Mouse (Mus musculus) embryo, embryonic 11.5 days (tissue): ENCODE data around the gene Gpr68.

Experiments used
- DNase-seq: peaks from one replicate; pipeline ENCODE4 v3.0.0-alpha.2; 2012; ENCODE audit warnings: low read depth, low spot score

The Gpr68 gene

DNA sequence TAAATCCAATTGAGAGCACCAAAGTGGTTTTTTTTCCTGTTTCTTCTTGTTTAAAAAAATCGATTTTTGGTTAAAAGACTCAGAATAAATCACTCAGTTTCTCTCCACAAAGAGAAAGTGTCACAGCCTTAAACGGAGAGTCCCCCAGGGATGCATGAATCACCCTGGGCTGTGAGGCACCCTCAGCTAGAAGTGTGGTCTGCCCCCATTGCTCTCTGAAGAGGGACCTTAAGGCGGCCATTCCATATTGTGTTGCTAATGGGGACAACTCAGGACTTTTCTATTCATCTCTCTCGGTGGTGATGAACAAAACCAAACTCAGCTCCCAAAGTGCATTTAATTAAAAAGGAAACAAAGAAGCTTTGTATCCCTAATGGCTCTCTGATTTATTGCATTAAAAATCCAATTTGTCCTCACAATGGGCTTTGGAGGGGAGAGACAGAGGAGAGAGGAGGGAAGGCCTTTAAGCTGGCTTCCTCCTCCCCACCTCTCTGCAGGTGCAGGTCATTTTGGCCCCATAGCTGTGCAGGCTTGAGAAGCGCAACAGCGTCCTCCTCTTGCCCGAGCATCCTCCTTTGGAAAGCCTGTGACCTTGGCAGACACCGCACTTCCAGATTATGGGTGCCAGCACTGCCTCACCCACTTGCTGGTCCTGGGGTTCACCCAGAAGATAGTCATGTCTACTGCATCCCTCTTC, 76.2 kb downstream of the Gpr68 start:
- no peak for DNase-seq

DNA sequence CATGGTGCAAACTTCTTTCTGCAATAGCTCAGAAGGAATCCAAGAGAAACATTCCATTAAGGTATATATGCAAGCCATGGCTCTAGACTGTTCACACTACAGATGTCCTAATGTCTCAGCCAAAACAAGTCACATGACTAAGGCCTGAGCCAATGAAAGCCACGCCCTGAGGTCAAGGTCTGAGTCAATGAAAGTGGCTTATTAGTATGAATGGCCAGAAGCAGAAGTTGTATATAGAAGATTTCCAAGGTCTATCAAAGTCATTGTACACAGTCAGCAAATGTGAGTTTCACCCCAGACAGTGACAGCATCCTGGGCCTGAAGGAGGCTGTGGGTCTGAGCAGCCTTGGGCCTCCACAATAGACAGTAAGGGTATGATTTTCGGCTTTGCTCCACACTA, 77.0 kb downstream of the Gpr68 start:
- no peak for DNase-seq
